Mouse (Mus musculus): ENCODE measurements around the gene Olfr731.

Olfr731 gene

DNA sequence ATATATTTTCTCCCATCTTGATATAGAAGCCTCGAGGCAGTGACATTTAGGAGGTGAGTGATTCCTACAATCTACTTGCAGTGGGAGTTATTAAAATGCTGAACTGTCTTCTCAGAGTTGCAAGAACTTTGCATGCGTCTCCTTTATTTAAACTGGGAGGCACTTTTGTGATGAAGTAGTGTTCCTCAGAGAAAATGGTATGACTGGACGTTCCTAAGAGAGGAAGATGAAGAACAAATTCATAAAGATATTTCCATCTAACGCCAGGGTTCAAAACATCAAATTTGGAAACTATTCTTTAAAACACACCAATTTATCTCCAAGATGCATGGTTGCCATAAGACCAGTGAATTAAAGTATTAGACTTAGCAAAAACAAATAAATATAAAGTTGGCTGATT, at the start of gene Olfr731:
TSS of gene Olfr731 (minus strand) at position 101 of the 400 bp plus-strand sequence.
- DNase-seq (ENCODE audit: low spot score in 2 of 2): no peak

GRCm38 (mm10) chr14:50284106-50284505, 42.4 kb upstream of the Olfr731 start, which contains the start of gene Olfr732:
Gene Olfr732 (minus strand): TSS chr14:50284206.
- no peak for DNase-seq (ENCODE audit: low spot score in 2 of 2)

- no peak for DNase-seq (ENCODE audit: low spot score in 2 of 2)
Measured at GRCm38 (mm10) chr14:50188098-50188497, 53.6 kb downstream of the Olfr731 start, which contains the start of gene Olfr730. Gene Olfr730 (minus strand): TSS chr14:50188198.
